Mouse (Mus musculus): ENCODE measurements around the gene Szrd1. TPM values are rescaled to one million over a fixed set of nuclear protein-coding genes. Genes with fewer than 3 reads are reported as not detected.
"Not testable (repeated sequence)": the region's sequence is repeated elsewhere in the genome, so short reads cannot be mapped to it uniquely, and the experiment has no call there.

The Szrd1 gene
- total RNA-seq, 2 experiments from 2014 or later: 161 to 166 TPM

DNA sequence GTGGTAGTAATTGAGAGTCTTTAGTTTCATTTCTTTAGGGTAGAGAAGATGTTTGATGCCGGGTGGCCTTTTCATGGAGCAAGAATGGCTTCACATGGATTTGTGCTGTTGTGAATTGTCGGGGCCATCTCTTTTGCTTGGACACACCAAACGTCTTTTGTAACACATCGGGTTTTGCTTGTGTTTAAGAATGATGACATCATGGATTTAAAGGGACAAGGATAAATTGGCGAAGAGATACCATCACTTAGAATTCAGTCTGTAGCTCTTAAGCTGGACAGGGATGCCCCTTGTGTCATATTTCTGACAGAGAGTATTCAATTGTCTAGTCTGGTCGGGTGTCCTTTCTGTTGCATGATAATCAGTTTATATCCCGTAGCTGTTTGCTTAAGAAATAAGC is 9.5 kb upstream of the Szrd1 start:
- DNase-seq: no peak
- intact Hi-C loops (cut with DNase I; ENCODE audit: low total_unique reads): loop anchor here (10.0 kb wide), 2 partner anchors 66 to 116 kb away; partner anchors contain the start of gene Rsg1

GRCm38 (mm10) chr4:141148009-141148801 is 8.6 kb upstream of the Szrd1 start:
- intact Hi-C loops (cut with DNase I; ENCODE audit: low total_unique reads): loop anchor here (10.0 kb wide), 2 partner anchors 67 to 117 kb away; partner anchors contain the start of gene Rsg1
- DNase-seq: peak; percentile 36

DNA sequence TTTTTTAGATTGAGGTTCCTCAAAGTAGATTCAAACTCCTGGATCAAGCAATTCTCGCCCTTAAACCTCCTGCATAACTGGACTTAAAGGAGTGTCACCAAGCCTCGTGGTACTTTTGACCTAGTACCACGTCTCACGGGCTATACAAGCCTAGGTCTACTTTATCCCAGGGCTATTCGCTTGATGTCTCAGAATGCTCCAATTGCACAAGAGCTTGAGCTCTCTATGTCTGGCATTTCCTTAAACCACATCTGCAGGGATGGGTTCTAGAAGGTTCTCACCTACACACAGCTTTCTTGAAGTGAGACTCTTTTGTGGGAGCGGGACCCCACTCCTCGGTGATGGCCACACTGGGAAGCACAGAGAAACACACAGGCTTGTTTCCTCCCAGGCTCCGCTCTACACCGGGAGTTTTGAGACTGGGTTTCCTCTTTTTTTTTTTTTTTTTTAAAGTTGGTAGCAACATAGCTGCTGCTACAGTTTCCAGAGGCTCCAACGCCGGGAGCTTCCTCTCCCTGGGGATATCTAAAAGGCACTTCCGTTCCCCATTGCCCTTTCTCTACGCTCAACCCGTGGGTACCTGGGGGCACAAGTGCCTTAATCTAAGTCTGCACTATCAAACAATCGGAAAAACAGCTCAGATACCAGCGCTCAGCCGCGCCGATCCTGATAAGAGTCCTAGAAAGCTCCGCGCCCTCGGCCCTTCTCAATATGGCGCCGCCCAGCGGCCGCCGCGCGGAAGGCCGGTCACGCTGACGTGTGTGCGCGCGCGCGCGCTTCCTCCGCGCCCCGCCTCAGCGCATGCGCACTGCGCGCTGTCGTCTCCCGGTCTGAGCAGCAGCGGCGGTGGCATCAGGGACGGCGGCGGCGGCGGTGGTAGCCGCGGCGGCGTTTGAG is 7.8 kb upstream of the Szrd1 start, which contains the start of gene Fbxo42:
TSS of gene Fbxo42 (plus strand) at position 802 of the 897 bp plus-strand sequence.
- DNase-seq: peak; percentile 93

DNA sequence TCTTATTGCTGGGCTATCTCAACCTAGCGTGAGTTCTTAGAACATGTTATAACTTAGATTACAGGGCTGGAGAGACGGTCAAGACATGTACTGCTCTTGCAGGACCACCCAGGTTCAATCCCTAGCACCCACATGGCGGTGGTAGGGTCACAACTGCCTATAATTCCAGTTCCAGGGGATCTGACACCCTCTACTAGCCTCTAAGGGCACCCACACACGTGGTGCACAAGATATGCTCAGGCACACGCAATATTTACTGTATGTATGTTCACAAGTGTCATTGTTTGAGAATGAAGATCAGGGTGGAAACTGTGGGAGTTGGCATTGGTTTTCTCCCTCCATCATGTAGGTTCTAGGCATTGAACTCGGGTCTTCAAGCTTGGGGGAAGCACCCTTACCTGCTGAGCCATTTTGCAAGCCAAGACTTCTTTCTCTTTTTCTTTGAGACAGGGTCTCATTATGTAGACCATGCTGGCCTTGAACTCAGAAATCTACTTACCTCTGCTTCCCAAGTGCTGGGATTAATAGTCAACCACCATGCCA is 7.0 kb upstream of the Szrd1 start:
- intact Hi-C loops (cut with DNase I; ENCODE audit: low total_unique reads): loop anchor here (10.0 kb wide), 2 partner anchors 68 to 118 kb away; partner anchors contain the start of gene Rsg1

More for the DNA sequence above, 7.8 kb upstream of the Szrd1 start, which contains the start of gene Fbxo42:
- intact Hi-C loops (cut with DNase I; ENCODE audit: low total_unique reads): loop anchor here (10.0 kb wide), 2 partner anchors 67 to 117 kb away; partner anchors contain the start of gene Rsg1

DNA sequence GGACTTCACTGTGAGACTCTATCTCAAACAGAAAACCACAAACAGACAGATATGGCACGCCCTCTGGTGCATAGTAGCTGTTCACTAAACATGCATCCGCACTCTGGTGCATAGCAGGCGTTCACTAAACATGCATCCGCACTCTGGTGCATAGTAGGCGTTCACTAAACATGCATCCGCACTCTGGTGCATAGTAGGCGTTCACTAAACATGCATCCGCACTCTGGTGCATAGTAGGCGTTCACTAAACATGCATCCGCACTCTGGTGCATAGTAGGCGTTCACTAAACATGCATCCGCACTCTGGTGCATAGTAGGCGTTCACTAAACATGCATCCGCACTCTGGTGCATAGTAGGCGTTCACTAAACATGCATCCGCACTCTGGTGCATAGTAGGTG is 5.5 kb upstream of the Szrd1 start:
- DNase-seq: not testable (repeated sequence)

More for the DNA sequence above, 7.0 kb upstream of the Szrd1 start:
- no peak for DNase-seq

DNA sequence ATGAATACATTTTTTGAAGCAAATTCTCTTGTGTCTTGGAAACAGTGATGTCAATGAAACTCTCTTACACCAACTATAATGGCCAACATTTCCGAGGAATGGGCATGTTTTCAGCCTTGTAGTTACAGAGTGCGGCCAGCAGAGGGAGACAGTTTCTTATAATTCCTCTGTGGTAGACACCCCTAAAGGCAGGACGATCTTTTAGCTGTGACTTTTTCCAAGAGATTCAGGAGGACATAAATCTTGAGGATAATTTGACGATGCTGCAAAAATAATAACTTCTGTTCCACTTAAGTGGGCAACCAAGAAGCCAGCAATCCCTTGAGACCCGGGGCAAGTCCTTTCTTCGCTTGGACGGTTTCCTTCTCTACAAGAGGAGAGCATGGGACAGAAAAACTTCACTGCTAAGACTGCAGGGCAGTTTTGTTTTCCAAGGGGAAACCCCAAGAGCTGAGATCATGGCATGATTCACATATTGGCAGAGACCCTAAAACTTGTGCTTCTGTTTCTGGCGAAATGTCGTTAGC is 2.8 kb upstream of the Szrd1 start:
- intact Hi-C loops (cut with DNase I; ENCODE audit: low total_unique reads): loop anchor here (10.0 kb wide), 2 partner anchors 72 to 122 kb away; partner anchors contain the start of gene Rsg1
- DNase-seq: peak; percentile 63

More for the DNA sequence above, 5.5 kb upstream of the Szrd1 start:
- intact Hi-C loops (cut with DNase I; ENCODE audit: low total_unique reads): loop anchor here (10.0 kb wide), 2 partner anchors 70 to 120 kb away; partner anchors contain the start of gene Rsg1

DNA sequence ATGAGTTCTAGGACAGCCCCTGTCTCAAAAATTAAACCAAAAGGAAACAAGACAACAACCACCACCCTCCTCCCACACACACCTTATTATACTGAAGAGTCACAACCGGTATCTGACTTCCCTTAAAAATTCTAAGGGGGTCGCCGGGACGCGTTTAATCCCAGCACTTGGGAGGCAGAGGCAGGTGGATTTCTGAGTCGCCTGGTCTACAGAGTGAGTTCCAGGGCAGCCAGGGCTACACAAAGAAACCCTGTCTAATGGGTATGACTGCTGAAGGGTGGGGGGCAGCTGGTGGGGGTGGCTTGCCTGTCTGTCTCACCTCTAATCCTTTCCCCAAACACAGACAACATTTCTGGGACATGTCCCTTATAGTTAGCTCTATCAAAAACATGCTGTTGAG is 1.4 kb upstream of the Szrd1 start:
- intact Hi-C loops (cut with DNase I; ENCODE audit: low total_unique reads): loop anchor here (10.0 kb wide), 2 partner anchors 74 to 124 kb away; partner anchors contain the start of gene Rsg1

DNA sequence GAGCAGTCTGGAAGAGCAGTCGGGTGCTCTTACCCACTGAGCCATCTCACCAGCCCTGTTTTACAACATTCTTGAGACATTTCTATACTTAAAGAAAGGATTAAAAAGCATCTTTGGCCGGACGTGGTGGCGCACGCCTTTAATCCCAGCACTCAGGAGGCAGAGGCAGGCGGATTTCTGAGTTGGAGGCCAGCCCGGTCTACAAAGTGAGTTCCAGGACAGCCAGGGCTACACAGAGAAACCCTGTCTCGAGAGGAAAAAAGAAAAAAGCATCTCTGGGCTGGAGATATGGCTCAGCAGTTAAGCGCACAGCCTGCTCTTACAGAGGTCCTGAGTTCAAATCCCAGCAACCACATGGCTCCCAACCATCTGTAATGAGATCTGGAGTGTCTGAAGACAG is 779 bp upstream of the Szrd1 start:
- DNase-seq: not testable (repeated sequence)
- intact Hi-C loops (cut with DNase I; ENCODE audit: low total_unique reads): loop anchor here (10.0 kb wide), 2 partner anchors 74 to 124 kb away; partner anchors contain the start of gene Rsg1

More for the DNA sequence above, 1.4 kb upstream of the Szrd1 start:
- DNase-seq: no peak

GRCm38 (mm10) chr4:141138425-141139115 is 1.0 kb downstream of the Szrd1 start:
- intact Hi-C loops (cut with DNase I; ENCODE audit: low total_unique reads): no loop called here
- no peak for DNase-seq

GRCm38 (mm10) chr4:141137740-141138139 is 1.8 kb downstream of the Szrd1 start:
- intact Hi-C loops (cut with DNase I; ENCODE audit: low total_unique reads); DNase-seq: not testable (repeated sequence)

DNA sequence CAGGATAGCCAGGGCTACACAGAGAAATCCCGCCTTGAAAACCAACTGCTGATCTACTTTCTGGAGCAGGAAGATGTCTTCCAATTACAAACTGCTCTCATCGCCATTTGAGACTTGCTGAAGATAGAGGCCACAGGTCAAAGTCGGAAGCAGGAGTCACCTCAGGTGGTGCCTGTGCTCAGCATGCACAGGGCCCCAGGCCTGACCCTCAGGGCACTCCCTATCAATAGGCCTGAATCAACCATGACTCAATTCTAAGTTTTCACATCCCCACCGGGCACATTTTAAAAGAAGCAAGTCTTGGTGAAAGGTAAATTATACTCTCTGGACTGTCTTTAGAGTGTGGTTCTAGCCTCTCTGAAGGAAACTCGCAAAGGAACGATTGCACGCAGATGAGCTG is 3.4 kb downstream of the Szrd1 start:
- intact Hi-C loops (cut with DNase I; ENCODE audit: low total_unique reads): no loop called here
- no peak for DNase-seq

DNA sequence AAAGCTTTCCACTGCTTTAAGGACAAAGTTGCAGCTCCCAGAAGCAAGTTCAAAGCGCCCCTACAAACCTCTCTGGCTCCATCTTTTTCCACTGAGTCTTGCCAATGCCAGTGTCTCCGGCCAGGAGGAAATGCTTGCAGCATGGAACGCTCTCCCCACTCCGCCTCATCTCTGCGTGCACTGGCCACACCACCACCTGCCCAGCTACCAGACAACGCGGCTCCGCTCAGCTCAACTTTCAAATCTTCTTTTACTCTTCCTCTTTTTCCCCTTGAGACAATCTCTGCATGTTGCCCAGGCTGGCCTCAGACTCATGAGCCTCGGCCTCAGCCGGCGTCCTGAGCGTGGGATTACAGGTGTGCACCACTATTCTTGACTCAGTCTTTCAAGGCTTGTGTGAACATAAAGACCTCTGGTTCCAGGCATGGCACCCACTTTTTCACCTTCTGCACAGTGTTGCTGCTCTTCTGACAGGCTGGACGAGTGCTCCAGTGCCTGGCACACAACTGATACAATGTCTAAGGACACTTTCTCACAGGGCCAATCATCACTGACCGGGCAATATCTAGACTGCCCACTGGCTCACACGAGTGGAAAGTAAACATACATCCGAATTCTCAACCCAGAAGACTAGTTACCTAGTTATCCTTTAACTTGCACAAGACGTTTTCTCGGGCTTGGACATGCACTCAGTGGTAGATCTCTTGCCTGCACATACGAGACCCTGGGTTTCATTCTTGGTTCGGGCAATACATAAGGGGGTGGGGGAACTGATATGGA is 4.6 kb downstream of the Szrd1 start:
- intact Hi-C loops (cut with DNase I; ENCODE audit: low total_unique reads): no loop called here
- DNase-seq: peak; percentile 58

DNA sequence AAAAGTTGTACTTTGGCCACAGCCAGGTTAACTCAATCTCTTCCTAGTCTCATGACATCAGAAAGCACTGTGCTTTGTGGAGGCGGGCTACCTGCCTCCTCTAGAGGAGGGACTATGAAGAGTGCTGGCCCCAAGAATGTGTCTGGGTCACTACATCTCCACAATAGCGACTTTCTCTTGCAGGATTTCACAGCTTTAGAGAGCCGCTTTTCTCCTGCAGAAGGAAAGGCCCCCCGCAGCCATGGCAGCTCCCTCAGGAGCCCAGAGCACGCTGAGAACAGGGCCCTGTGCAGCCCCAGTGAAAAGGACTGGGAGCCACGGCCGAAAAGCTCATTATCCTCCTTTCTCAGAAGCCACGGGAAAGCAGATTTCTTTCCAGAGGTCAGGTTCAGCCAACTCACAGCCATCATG is 5.5 kb downstream of the Szrd1 start:
- intact Hi-C loops (cut with DNase I; ENCODE audit: low total_unique reads): no loop called here
- no peak for DNase-seq

- DNase-seq: no peak
- intact Hi-C loops (cut with DNase I; ENCODE audit: low total_unique reads): no loop called here
Observed at GRCm38 (mm10) chr4:141133227-141133626, 6.3 kb downstream of the Szrd1 start.

DNA sequence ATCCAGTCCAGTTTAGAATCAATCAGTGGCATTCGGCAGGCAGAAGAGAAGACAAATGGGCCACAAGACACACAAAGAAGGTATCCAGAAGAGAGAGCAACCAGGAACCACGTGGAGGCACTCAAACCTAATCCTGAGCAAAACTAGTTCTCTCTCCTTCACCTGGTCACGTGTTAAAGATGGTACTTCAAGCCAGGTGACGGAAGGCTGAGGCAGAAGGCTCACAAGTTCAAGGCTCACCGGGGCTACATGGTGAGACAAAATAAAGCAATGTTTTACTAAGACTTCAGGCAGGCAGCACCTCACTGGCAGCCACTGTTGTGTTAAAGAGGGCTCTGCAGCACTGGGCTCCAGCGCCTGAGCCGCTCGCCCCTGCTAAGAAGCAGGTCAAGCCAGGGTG is 7.4 kb downstream of the Szrd1 start:
- DNase-seq: no peak
- intact Hi-C loops (cut with DNase I; ENCODE audit: low total_unique reads): no loop called here

DNA sequence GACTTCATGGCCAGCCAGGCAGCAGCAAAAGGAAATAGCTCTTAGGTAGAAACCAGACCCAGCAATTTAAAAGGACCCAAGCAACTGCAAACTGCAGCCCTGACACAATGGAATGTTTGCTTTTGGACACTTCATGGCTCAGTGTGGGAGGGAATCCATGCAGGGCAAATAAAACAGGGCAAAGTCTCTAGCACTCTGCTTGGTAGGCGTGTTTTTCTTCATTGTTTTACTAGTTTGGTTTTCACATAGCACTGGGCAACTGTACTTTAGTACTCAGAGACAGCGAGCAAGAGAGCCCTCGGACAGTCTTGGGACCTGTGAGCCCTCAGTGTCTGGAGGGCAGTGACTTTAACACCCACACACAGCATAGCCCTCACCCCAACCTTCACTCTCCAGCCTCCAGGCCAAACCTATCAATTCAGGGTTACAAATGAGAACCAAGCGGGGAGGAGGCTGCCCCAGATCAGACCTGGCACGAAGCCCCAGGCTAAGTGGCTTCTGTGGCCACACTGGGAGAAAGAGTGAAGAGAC is 8.0 kb downstream of the Szrd1 start:
- DNase-seq: no peak
- intact Hi-C loops (cut with DNase I; ENCODE audit: low total_unique reads): no loop called here

- intact Hi-C loops (cut with DNase I; ENCODE audit: low total_unique reads): no loop called here
- DNase-seq: no peak
Observed at GRCm38 (mm10) chr4:141130704-141131342, 8.8 kb downstream of the Szrd1 start.

Measured in gastrocnemius, postnatal 14 days (tissue).